Mouse (Mus musculus) intestine, postnatal 0 days (tissue): ENCODE measurements around the gene Adra1b. TPM values are rescaled to one million over a fixed set of nuclear protein-coding genes. Genes with fewer than 3 reads are reported as not detected.

Experiments
- ATAC-seq: fragments of 200-750 bp; cut with Nextera tagmentation; 2 replicates; pipeline ENCODE4 v1.8.0; 2017; ENCODE audit warnings: mild to moderate bottlenecking, moderate TSS enrichment, moderate library complexity
- H3K27ac ChIP-seq: fragments of 300-500 bp; sonication (generic); 2 replicates; pipeline ENCODE4 v1.5.1; 2014; ENCODE audit warnings: mild to moderate bottlenecking, low read depth, low read length, moderate library complexity
- H3K27me3 ChIP-seq: fragments of 300-500 bp; sonication (generic); replicated peaks from 2 replicates; pipeline ENCODE4 v1.6.1; 2014; ENCODE audit warnings: low read length, mixed read lengths; ENCODE audit not compliant: control insufficient read depth, insufficient read depth
- H3K36me3 ChIP-seq: fragments of 300-500 bp; sonication (generic); 2 replicates; pipeline ENCODE4 v1.6.1; 2014; ENCODE audit warnings: mild to moderate bottlenecking, moderate library complexity; ENCODE audit not compliant: control insufficient read depth, insufficient read depth
- H3K4me1 ChIP-seq: fragments of 300-500 bp; sonication (generic); replicated peaks from 2 replicates; pipeline ENCODE4 v1.6.1; 2014; ENCODE audit warnings: antibody characterized with exemption, low read length, mixed read lengths; ENCODE audit not compliant: control insufficient read depth, insufficient read depth
- H3K4me2 ChIP-seq: fragments of 300-500 bp; sonication (generic); replicated peaks from 2 replicates; pipeline ENCODE4 v1.6.1; 2014; ENCODE audit warnings: low read depth, mild to moderate bottlenecking, moderate library complexity
- H3K4me3 ChIP-seq: fragments of 300-500 bp; sonication (generic); 2 replicates; pipeline ENCODE4 v1.5.1; 2014; ENCODE audit warnings: low read depth, low read length
- H3K9ac ChIP-seq: fragments of 300-500 bp; sonication (generic); 2 replicates; pipeline ENCODE4 v1.6.1; 2014; ENCODE audit warnings: mild to moderate bottlenecking, low read depth, low read length
- H3K9me3 ChIP-seq: fragments of 300-500 bp; sonication (generic); 2 replicates; pipeline ENCODE4 v1.6.1; 2016; ENCODE audit warnings: mixed run types; ENCODE audit not compliant: control insufficient read depth
- CTCF ChIP-seq: sonication (generic); IDR thresholded peaks from 2 replicates; pipeline ENCODE4 v1.5.1; 2016; ENCODE audit warnings: low read depth, mild to moderate bottlenecking, control low read depth, antibody characterized with exemption, moderate library complexity
- WGBS: fragments of 180-500 bp; shearing (Covaris S2); extraction: QIAGEN DNeasy Blood & Tissue Kit; methylation state at CpG from one replicate; pipeline ENCODE4 v1.1.7; 2014; 5-methylcytosine and 5-hydroxymethylcytosine counted together
- polyA plus RNA-seq: library from polyadenylated mRNA; unstranded; fragments of >200 nt; fragmentation: Nextera tagmentation; extraction: Ambion mirVana; gene quantifications from 2 replicates; pipeline ENCODE4 v1.2.1, GENCODE M21; 2015

Adra1b gene
- polyA plus RNA-seq, 1 experiment from 2014 or later, result 0.27 TPM

- Histone ChIP-seq H3K9ac (no peak overlapping the region), H3K27me3 (no peaks in the 10 kb centered on the region), H3K4me3 (no peak overlapping the region), H3K4me2 (no peak overlapping the region), H3K36me3 (no peaks in the 10 kb centered on the region), H3K4me1 (no peaks in the 10 kb centered on the region), H3K27ac (no peak overlapping the region), H3K9me3 (no peaks in the 10 kb centered on the region)
- ATAC-seq, result no peak
- TF ChIP-seq CTCF, result no peak
- WGBS, result 69% methylated on average over 2 of the region's 2 CpGs
Measured at GRCm38 (mm10) chr11:43758436-43758835, 142.6 kb downstream of the Adra1b start.

GRCm38 (mm10) chr11:43755411-43755810 lies 145.6 kb downstream of the Adra1b start:
- no peaks in the 10 kb centered on the region for H3K36me3 ChIP-seq
- no peak for ATAC-seq
- no peak overlapping the region for H3K4me3 ChIP-seq
- no peak for TF ChIP-seq CTCF
- no peak overlapping the region for H3K9ac ChIP-seq
- 67% methylated on average over 5 of the region's 5 CpGs for WGBS
- no peaks in the 10 kb centered on the region for H3K9me3 ChIP-seq
- H3K27me3 ChIP-seq, result no peaks in the 10 kb centered on the region; the same call in 1 of the 2 replicates
- no peaks in the 10 kb centered on the region for H3K4me1 ChIP-seq
- H3K27ac ChIP-seq, result no peak overlapping the region
- no peak overlapping the region for H3K4me2 ChIP-seq

- no peak overlapping the region for H3K27ac ChIP-seq
- no peak overlapping the region for H3K4me2 ChIP-seq
- WGBS, result 68% methylated on average over 1 of the region's 1 CpGs
- no peaks in the 10 kb centered on the region; the same call in 1 of the 2 replicates for H3K27me3 ChIP-seq
- no peak overlapping the region for H3K9ac ChIP-seq
- H3K36me3 ChIP-seq, result no peaks in the 10 kb centered on the region
- ATAC-seq, result no peak
- H3K9me3 ChIP-seq, result no peaks in the 10 kb centered on the region
- H3K4me1 ChIP-seq, result no peaks in the 10 kb centered on the region
- TF ChIP-seq CTCF, result no peak
- no peak overlapping the region for H3K4me3 ChIP-seq
Measured at GRCm38 (mm10) chr11:43754568-43754967, 146.4 kb downstream of the Adra1b start.

- Histone ChIP-seq H3K27me3 (no peaks in the 10 kb centered on the region; the same call in 1 of the 2 replicates), H3K4me2 (no peak overlapping the region), H3K27ac (no peak overlapping the region), H3K9me3 (no peaks in the 10 kb centered on the region), H3K36me3 (no peaks in the 10 kb centered on the region), H3K4me1 (no peaks in the 10 kb centered on the region), H3K9ac (no peak overlapping the region), H3K4me3 (no peak overlapping the region)
- TF ChIP-seq CTCF, result peak; percentile 45
- ATAC-seq, result no peak
- 65% methylated on average over 2 of the region's 2 CpGs for WGBS
Measured at GRCm38 (mm10) chr11:43751542-43751941, 149.5 kb downstream of the Adra1b start.

GRCm38 (mm10) chr11:43747233-43748226 lies 153.5 kb downstream of the Adra1b start, which contains the start of gene Ttc1:
Gene Ttc1, minus strand, starts transcription at chr11:43748008.
- Histone ChIP-seq H3K4me1 (no peaks in the 10 kb centered on the region), H3K4me2 (peak within 1 kb of the TSS; percentile 73), H3K4me3 (peak within 1 kb of the TSS; percentile 72), H3K27me3 (no peaks in the 10 kb centered on the region; the same call in 1 of the 2 replicates), H3K27ac (peak within 1 kb of the TSS; percentile 76), H3K9me3 (no peaks in the 10 kb centered on the region), H3K36me3 (peaks cover 21% of the 10 kb centered on the region), H3K9ac (peak within 1 kb of the TSS; percentile 71)
- peak; percentile 99 for ATAC-seq
- 2% methylated on average over 47 of the region's 47 CpGs for WGBS
- no peak for TF ChIP-seq CTCF

GRCm38 (mm10) chr11:43728737-43729301 lies 172.2 kb downstream of the Adra1b start:
- H3K9me3 ChIP-seq, result no peaks in the 10 kb centered on the region
- no peak for ATAC-seq
- TF ChIP-seq CTCF, result 0 out of 2 replicates have a peak, but pooled peaks have one; percentile 15
- 72% methylated on average over 7 of the region's 7 CpGs for WGBS
- no peaks in the 10 kb centered on the region for H3K4me1 ChIP-seq
- H3K36me3 ChIP-seq, result peaks cover 51% of the 10 kb centered on the region
- H3K27ac ChIP-seq, result no peak overlapping the region
- no peaks in the 10 kb centered on the region for H3K27me3 ChIP-seq
- H3K9ac ChIP-seq, result no peak overlapping the region; the same call in 1 of the 2 replicates
- no peak overlapping the region for H3K4me2 ChIP-seq
- no peak overlapping the region for H3K4me3 ChIP-seq
